Mouse (Mus musculus): ENCODE results near the gene Dcun1d2.

- TF ChIP-seq USF1 (IDR thresholded peaks at IDR 0.05; ENCODE audit: low read depth, low read length) (no peak), NRF1 (IDR thresholded peaks at IDR 0.05; ENCODE audit: low read depth, low read length) (no peak), POLR2AphosphoS2 (IDR thresholded peaks at IDR 0.05; ENCODE audit: low read depth, low read length) (no peak), POLR2A (IDR thresholded peaks at IDR 0.05; ENCODE audit: low read depth, low read length) (no peak), EP300 (IDR thresholded peaks at IDR 0.05; ENCODE audit: low read length) (no peak), MYC (IDR thresholded peaks at IDR 0.05; ENCODE audit: low read depth, low read length) (no peak), IRF4 (IDR thresholded peaks at IDR 0.05; ENCODE audit: low read depth, low read length) (no peak), CTCF (conservative IDR thresholded peaks at IDR 0.05 in 1 of 2, IDR thresholded peaks at IDR 0.05 in 1 of 2; ENCODE audit: low read depth in 2 of 2, low read length in 2 of 2) (no peak)
Measured at GRCm38 (mm10) chr8:13244343-13244880, 43.5 kb downstream of the Dcun1d2 start.
